Mouse (Mus musculus) limb, embryonic 11.5 days (tissue): ENCODE results near the gene Mre11a. TPM values are rescaled to one million over a fixed set of nuclear protein-coding genes. Genes with fewer than 3 reads are reported as not detected.
"Not testable (repeated sequence)": the region's sequence is repeated elsewhere in the genome, so short reads cannot be mapped to it uniquely, and the experiment has no call there.

ENCODE experiments used
- ATAC-seq: fragments of 200-750 bp; cut with Nextera tagmentation; 2 replicates; pipeline ENCODE4 v1.8.0; 2017; ENCODE audit warnings: low read depth; ENCODE audit not compliant: insufficient number of reproducible peaks, low FRiP score, low TSS enrichment
- DNase-seq: peaks from one replicate; pipeline ENCODE4 v3.0.0-alpha.2; 2015; ENCODE audit warnings: low spot score
- H3K27ac ChIP-seq: fragments of 300-500 bp; sonication (generic); replicated peaks from 2 replicates; pipeline ENCODE4 v1.5.1; 2014; ENCODE audit warnings: low read depth, mild to moderate bottlenecking, low read length
- H3K27me3 ChIP-seq: fragments of 300-500 bp; sonication (generic); 2 replicates; pipeline ENCODE4 v1.6.1; 2014; ENCODE audit warnings: mild to moderate bottlenecking, low read length, mixed read lengths; ENCODE audit not compliant: control insufficient read depth, insufficient read depth
- H3K36me3 ChIP-seq: fragments of 300-500 bp; sonication (generic); 2 replicates; pipeline ENCODE4 v1.6.1; 2014; ENCODE audit warnings: mild to moderate bottlenecking, low read length, moderate library complexity, mixed read lengths; ENCODE audit not compliant: control insufficient read depth, insufficient read depth
- H3K4me1 ChIP-seq: fragments of 300-500 bp; sonication (generic); 2 replicates; pipeline ENCODE4 v1.6.1; 2014; ENCODE audit warnings: low read length, mixed read lengths; ENCODE audit not compliant: control insufficient read depth, insufficient read depth
- H3K4me2 ChIP-seq: fragments of 300-500 bp; sonication (generic); 2 replicates; pipeline ENCODE4 v1.6.1; 2014; ENCODE audit warnings: low read depth, mild to moderate bottlenecking, moderate library complexity; ENCODE audit not compliant: severe bottlenecking
- H3K4me3 ChIP-seq: fragments of 300-500 bp; sonication (generic); 2 replicates; pipeline ENCODE4 v1.5.1; 2014; ENCODE audit warnings: low read depth, low read length
- H3K9ac ChIP-seq: fragments of 300-500 bp; sonication (generic); 2 replicates; pipeline ENCODE4 v1.6.1; 2014; ENCODE audit warnings: mild to moderate bottlenecking, low read length
- H3K9me3 ChIP-seq: fragments of 300-500 bp; sonication (generic); 2 replicates; pipeline ENCODE4 v1.6.1; 2016; ENCODE audit warnings: low read length; ENCODE audit not compliant: control insufficient read depth
- WGBS: fragments of 180-500 bp; shearing (Covaris S2); extraction: QIAGEN DNeasy Blood & Tissue Kit; methylation state at CpG from one replicate; pipeline ENCODE4 v1.1.7; 2014; 5-methylcytosine and 5-hydroxymethylcytosine counted together
- polyA plus RNA-seq: library from polyadenylated mRNA; unstranded; fragments of >200 nt; fragmentation: Nextera tagmentation; extraction: Ambion mirVana; gene quantifications from 2 replicates; pipeline ENCODE4 v1.2.1, GENCODE M21; 2014

The Mre11a gene
- polyA plus RNA-seq, 1 experiment from 2014 or later = 38.7 TPM

DNA sequence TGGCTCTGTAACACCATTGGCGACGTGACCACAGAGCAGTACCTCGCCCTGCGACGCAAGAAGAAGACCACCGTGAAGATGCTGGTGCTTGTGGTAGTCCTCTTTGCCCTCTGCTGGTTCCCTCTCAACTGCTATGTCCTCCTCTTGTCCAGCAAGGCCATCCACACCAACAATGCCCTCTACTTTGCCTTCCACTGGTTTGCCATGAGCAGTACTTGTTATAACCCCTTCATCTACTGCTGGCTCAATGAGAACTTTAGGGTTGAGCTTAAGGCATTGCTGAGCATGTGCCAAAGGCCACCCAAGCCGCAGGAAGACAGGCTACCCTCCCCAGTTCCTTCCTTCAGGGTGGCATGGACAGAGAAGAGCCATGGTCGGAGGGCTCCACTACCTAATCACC, 83.9 kb downstream of the Mre11a start:
- no peak overlapping the region for H3K4me2 ChIP-seq
- 94% methylated on average over 8 of the region's 8 CpGs for WGBS
- DNase-seq (no peak), ATAC-seq (no peak)
- H3K4me3 ChIP-seq = no peak overlapping the region
- no peaks in the 10 kb centered on the region for H3K27me3 ChIP-seq
- no peaks in the 10 kb centered on the region for H3K9me3 ChIP-seq
- H3K36me3 ChIP-seq = no peaks in the 10 kb centered on the region
- no peak overlapping the region for H3K27ac ChIP-seq
- H3K4me1 ChIP-seq = no peaks in the 10 kb centered on the region
- H3K9ac ChIP-seq = no peak overlapping the region

DNA sequence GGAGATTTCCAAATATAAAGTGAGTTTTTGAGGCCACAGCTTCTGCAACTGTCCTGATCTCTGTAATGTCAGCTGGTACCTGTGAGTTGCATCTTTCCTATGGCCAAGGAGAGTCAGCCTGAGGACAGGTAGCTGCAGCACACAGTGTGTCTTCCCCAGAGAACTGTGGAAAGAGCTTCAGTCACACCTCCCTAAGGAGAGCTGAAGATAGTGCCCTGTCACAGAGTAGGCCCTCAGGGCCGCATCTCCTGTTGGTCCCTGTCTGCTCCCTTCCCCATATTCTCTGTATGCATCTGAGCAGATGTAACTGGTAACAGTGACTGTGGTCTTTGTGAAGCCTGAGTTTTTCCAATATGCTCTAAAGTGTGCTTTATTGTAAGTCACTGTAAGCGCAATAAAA, 85.9 kb downstream of the Mre11a start:
- H3K4me1 ChIP-seq = no peaks in the 10 kb centered on the region
- DNase-seq (no peak), ATAC-seq (no peak)
- H3K4me2 ChIP-seq = no peak overlapping the region
- 87% methylated on average over 2 of the region's 2 CpGs for WGBS
- H3K9me3 ChIP-seq = no peaks in the 10 kb centered on the region
- no peak overlapping the region for H3K9ac ChIP-seq
- H3K36me3 ChIP-seq = no peaks in the 10 kb centered on the region
- no peak overlapping the region for H3K27ac ChIP-seq
- no peaks in the 10 kb centered on the region for H3K27me3 ChIP-seq
- H3K4me3 ChIP-seq = no peak overlapping the region

DNA sequence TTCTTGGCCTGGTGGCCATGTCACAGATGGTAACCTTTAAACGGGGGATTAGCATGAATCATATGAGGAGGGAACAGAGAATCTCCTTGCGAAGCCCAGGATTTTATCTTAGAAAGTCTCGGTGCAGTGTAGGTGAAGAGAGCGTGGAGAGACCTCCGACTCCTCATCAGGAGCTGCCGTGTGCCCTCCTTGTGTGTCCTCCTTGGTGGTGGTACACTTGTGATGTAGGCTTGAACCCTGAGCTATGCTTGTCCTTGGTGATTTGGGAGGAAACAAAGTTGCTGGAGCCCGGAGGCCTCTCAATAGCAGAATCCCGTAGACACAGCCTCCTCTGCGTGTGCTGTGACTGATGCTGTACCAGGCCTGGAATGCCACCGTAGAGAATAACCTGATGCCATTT, 86.3 kb downstream of the Mre11a start:
- ATAC-seq (no peak), DNase-seq (no peak)
- H3K27me3 ChIP-seq = no peaks in the 10 kb centered on the region
- H3K36me3 ChIP-seq = no peaks in the 10 kb centered on the region
- H3K4me3 ChIP-seq = no peak overlapping the region
- H3K4me1 ChIP-seq = no peaks in the 10 kb centered on the region
- WGBS = 88% methylated on average over 10 of the region's 10 CpGs
- H3K9ac ChIP-seq = no peak overlapping the region
- no peak overlapping the region for H3K4me2 ChIP-seq
- no peaks in the 10 kb centered on the region for H3K9me3 ChIP-seq
- H3K27ac ChIP-seq = no peak overlapping the region

DNA sequence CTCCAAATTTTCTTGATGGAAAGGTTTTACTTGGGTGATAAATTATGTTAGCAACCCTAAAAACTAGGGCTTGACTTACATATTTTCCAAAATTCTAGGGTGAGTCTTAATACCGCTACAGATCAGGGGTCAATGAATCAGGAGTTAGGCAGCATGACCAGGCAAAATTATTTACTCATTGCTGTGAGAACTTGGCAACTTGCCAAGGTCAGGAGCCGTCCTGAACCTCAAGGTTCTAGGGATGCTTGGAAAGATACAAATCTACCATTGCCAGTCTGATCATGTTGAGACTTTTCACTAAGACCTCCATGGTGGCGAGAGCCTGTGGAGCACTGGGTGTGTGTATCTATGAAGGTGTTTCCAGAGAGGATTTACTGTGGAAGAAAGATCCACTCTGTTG, 87.1 kb downstream of the Mre11a start:
- no peak overlapping the region for H3K4me3 ChIP-seq

DNA sequence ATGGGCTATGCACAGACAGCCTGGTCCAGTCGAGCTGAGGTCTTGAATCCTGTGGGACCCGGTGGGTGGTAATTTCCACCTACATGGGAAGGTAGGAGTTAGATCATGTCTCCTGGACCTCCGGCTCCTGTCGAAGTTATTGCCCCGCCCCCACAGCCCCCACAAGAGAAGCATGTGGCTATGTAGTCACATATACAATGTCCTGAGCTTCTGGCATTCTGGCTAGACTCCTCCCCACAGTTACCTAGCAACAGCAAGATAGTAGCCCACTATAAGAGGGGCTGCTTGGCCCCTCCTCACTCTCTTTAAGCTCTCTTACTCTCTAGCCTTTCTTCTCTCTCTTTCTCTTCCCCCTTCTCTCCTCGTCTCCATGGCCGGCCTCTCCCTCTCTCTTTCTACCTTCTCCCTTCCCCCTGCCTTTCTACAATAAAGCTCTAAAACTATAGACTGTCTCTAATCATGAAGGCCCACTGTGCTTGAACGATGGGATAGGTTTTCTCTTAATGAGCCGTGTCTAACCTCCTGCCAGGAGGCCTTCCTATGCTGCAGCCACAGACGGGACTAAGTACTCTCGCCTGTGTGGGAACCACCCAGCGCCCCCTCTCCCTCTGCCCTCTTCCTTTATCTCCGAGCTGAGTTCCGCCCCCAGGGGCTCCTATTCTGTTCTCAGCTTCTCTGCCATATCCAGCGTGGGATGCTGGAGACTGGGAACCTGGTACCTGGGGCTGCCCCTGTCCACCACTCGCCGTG, 87.9 kb downstream of the Mre11a start:
- no peak overlapping the region for H3K4me3 ChIP-seq
- H3K9ac ChIP-seq = no peak overlapping the region
- H3K4me1 ChIP-seq = no peaks in the 10 kb centered on the region
- 50% methylated on average over 17 of the region's 17 CpGs for WGBS
- no peaks in the 10 kb centered on the region for H3K36me3 ChIP-seq
- H3K27me3 ChIP-seq = no peaks in the 10 kb centered on the region
- H3K27ac ChIP-seq = no peak overlapping the region
- H3K9me3 ChIP-seq = no peaks in the 10 kb centered on the region
- no peak; the same call in 1 of the 2 replicates for ATAC-seq
- no peak overlapping the region for H3K4me2 ChIP-seq
- DNase-seq = no peak

More for the DNA sequence above, 87.1 kb downstream of the Mre11a start:
- ATAC-seq (no peak), DNase-seq (no peak)
- Histone ChIP-seq H3K4me1 (no peaks in the 10 kb centered on the region), H3K36me3 (no peaks in the 10 kb centered on the region), H3K9ac (no peak overlapping the region), H3K4me2 (no peak overlapping the region), H3K27me3 (no peaks in the 10 kb centered on the region), H3K27ac (no peak overlapping the region), H3K9me3 (no peaks in the 10 kb centered on the region)
- 82% methylated on average over 3 of the region's 3 CpGs for WGBS

DNA sequence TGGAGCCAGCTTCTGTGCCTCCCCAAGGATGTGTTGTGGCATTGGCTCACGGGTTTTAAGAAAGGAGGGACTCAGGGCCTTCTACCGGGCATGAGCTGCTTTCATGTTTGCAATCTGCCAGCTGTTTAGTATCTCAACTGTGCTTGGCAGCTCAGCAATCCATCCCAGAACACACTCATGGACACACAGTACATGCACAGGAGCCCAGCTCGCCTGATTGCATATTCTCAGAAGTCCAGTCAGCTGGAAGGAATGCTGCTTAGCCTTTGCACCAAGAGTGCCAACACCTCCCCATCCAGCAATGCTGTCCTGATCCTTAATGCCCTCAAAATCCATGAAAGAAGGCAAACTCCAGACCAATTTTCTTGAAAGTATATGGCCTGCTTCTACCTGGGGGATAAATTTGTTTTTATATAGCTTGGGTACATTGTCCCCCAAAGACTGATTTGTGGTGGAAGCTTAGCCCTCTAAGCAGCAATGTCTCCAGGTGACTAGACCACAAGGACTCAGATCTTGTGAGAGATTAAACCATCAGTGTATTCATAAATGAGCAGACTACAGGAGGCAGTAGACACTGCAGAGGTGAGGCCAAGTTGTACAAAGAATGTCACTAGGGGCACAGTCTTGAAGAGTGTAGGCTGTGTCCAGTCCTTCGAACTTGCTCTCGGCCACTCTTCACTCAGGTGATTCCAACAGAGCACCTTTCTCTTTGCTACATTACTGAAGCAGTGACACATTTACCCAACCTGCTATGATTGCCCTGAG, 91.5 kb downstream of the Mre11a start:
- no peak overlapping the region for H3K27ac ChIP-seq
- DNase-seq (no peak), ATAC-seq (no peak)
- no peaks in the 10 kb centered on the region for H3K9me3 ChIP-seq
- H3K9ac ChIP-seq = no peak overlapping the region
- no peaks in the 10 kb centered on the region for H3K36me3 ChIP-seq
- WGBS = 80% methylated on average over 5 of the region's 5 CpGs
- no peak overlapping the region for H3K4me3 ChIP-seq
- no peaks in the 10 kb centered on the region for H3K27me3 ChIP-seq
- H3K4me2 ChIP-seq = no peak overlapping the region
- H3K4me1 ChIP-seq = no peaks in the 10 kb centered on the region

DNA sequence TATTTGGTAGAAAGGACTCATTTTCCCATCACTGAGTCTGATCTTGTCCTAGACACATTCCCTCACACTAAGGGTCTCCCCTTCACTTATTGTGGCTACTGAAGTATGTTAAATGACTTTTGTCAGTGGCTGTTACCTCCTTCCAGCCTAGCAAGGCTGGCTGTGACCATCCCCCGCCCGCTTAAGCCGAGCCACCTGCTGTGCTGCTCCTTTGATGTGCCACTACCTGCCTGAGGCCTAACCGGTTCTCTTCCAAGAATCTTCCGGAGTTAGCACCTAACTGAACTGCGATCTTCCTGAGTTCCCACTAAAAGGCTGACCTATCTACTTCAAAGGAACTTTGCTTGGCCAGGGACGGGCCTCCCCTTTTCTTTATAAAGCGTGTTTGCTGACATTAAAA, 92.1 kb downstream of the Mre11a start:
- not testable (repeated sequence) for H3K9me3 ChIP-seq, H3K27ac ChIP-seq, H3K4me3 ChIP-seq, DNase-seq, H3K27me3 ChIP-seq, H3K36me3 ChIP-seq, ATAC-seq, H3K9ac ChIP-seq, H3K4me2 ChIP-seq, H3K4me1 ChIP-seq
- 9% methylated on average over 8 of the region's 8 CpGs for WGBS

DNA sequence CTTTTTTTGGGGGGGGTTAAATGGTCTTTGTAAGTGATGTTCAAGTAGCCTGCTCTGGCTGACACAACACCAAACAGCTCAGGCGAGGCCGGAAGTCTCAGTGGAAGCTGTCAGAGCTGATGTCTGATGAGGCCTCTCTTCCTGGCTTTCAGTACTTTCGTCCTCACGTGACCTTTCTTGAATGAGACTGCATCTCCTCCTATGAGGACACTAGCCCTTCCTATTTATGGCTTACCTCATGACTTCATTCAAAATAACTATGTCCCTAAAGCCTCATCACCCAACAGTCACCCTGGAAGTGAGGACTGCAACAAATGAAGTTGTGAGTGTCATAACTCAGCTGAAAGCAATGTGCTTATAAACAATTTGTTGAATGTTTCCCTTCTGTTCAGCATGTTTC, 100.2 kb downstream of the Mre11a start:
- 81% methylated on average over 4 of the region's 4 CpGs for WGBS

More for the DNA sequence above, 100.2 kb downstream of the Mre11a start:
- Histone ChIP-seq H3K9me3 (no peaks in the 10 kb centered on the region), H3K9ac (no peak overlapping the region), H3K27me3 (no peaks in the 10 kb centered on the region), H3K4me2 (no peak overlapping the region), H3K4me1 (no peaks in the 10 kb centered on the region), H3K4me3 (no peak overlapping the region), H3K36me3 (no peaks in the 10 kb centered on the region), H3K27ac (no peak overlapping the region)
- DNase-seq (no peak), ATAC-seq (no peak)
